Mouse (Mus musculus): ENCODE results near the gene Tor1aip1. TPM values are rescaled to one million over a fixed set of nuclear protein-coding genes. Genes with fewer than 3 reads are reported as not detected.

Gene Tor1aip1
- 16.5 TPM for polyA plus RNA-seq (2012; fragmentation: generic; extraction: Trizol)
- long read RNA-seq, experiment 1, transcript Tor1aip1-206 (11 exons, 2,723 nt): major isoform, 24 of 28 reads
- long read RNA-seq, experiment 1, partial matches to known transcripts: 2 of 28 reads
- long read RNA-seq, experiment 1, other reads (novel, unspliced or antisense): 2 of 28 reads
- long read RNA-seq, experiment 2, transcript Tor1aip1-206 (11 exons, 2,723 nt): major isoform, 94 of 99 reads
- long read RNA-seq, experiment 2, partial matches to known transcripts: 0 of 99 reads
- long read RNA-seq, experiment 2, other reads (novel, unspliced or antisense): 5 of 99 reads

DNA sequence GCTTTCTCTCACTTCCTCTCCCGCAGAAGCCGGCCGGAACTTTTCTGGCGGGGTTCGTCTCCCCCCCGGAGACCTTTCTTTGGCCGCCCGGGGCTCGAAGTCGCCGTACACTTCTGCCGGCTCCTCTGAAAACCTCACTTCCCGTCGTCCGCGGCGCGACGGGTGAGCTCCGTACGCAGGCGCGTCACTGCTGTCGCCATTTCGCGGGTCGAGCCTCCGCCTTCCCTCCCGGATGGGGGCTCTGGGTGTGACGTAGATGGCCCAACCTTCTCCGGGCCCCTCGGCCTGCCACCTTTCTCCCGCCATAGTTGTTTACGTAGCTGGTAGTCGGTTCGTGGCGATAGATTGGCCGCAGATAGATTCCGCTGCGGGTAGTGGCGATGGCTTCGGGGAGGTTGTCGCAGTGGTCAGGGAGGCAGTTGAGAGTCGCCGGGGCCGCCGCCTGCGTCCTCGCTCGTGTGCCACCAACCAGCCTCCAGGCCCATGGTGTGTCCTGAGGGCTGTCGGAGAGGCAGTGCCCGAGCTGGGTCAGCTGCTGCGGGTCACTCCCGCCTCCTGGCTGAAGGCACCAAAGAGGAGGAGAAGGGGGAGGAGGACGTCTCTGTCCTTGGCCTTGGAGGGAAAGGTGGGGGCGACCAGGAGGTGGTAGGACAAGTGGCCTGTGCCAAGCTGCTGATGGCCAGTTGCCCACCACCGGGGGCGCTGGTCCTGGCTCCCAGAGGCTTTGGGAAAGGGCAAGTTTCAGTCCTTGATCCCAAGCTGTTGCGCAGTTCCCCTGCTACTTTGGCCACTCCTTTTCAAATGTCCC lies at the start of gene Tor1aip1:
Tor1aip1 (minus strand) TSS at position 551 of the 808 bp plus-strand sequence.
- H3K27me3 ChIP-seq (ENCODE audit: control insufficient read depth, insufficient read depth, insufficient read length): no peaks in the 10 kb centered on the region
- peaks cover 45% of the 10 kb centered on the region for H3K79me3 ChIP-seq (ENCODE audit: low read depth)
- TF ChIP-seq FOSL1 (IDR thresholded peaks at IDR 0.05; ENCODE audit: insufficient read depth, low read length, poor library complexity, severe bottlenecking) (no peak), CEBPB (IDR thresholded peaks at IDR 0.05; ENCODE audit: low read depth) (peak; percentile 52), CTCF (IDR thresholded peaks at IDR 0.05; ENCODE audit: control insufficient read depth, insufficient read depth, insufficient read length) (peak; percentile 80), MAX (IDR thresholded peaks at IDR 0.05) (peak; percentile 47), MYOD1 (IDR thresholded peaks at IDR 0.05; ENCODE audit: control insufficient read depth, insufficient read length, low read depth) (no peak), MYOG (IDR thresholded peaks at IDR 0.05; ENCODE audit: control insufficient read depth, extremely low read depth, insufficient read length) (no peak), USF1 (IDR thresholded peaks at IDR 0.05; ENCODE audit: low read depth) (no peak)
- H3ac ChIP-seq (ENCODE audit: control insufficient read depth, insufficient read length, low read depth): peak within 1 kb of the TSS; percentile 97
- H3K4me3 ChIP-seq (ENCODE audit: insufficient read depth, poor library complexity, severe bottlenecking): peak within 1 kb of the TSS; percentile 71
- H3K36me3 ChIP-seq (ENCODE audit: control insufficient read depth, insufficient read depth): peaks cover 11% of the 10 kb centered on the region
- H3K79me2 ChIP-seq (ENCODE audit: control insufficient read depth, insufficient read depth): peaks cover 67% of the 10 kb centered on the region

DNA sequence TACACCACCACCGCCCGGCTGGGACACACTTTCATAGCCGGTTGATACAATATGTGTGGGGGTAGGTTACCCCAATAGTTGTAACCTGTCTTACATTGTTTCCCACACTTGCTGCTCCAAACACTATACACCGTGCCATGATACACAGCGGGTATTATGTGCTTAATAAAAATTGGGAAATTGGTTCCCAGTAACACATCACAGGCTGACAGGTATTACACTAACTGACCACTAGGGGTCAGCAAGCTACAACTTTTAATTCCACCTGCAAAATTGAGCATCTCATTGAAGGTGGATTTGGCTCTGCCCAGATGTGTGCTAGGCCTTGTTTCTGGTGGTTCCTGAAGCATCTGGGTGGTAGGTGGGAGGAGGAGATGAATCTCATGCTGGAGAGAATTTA lies 49.5 kb upstream of the Tor1aip1 start:
- H3ac ChIP-seq (ENCODE audit: control insufficient read depth, insufficient read length, low read depth): no peak overlapping the region
- H3K36me3 ChIP-seq (ENCODE audit: control insufficient read depth, insufficient read depth): no peaks in the 10 kb centered on the region
- no peaks in the 10 kb centered on the region for H3K27me3 ChIP-seq (ENCODE audit: control insufficient read depth, insufficient read depth, insufficient read length)
- no peaks in the 10 kb centered on the region for H3K79me3 ChIP-seq (ENCODE audit: low read depth)
- no peaks in the 10 kb centered on the region for H3K79me2 ChIP-seq (ENCODE audit: control insufficient read depth, insufficient read depth)
- TF ChIP-seq CTCF (IDR thresholded peaks at IDR 0.05; ENCODE audit: control insufficient read depth, insufficient read depth, insufficient read length) (no peak), CEBPB (IDR thresholded peaks at IDR 0.05; ENCODE audit: low read depth) (no peak), USF1 (IDR thresholded peaks at IDR 0.05; ENCODE audit: low read depth) (no peak)
- no peak overlapping the region for H3K4me3 ChIP-seq (ENCODE audit: insufficient read depth, poor library complexity, severe bottlenecking)

DNA sequence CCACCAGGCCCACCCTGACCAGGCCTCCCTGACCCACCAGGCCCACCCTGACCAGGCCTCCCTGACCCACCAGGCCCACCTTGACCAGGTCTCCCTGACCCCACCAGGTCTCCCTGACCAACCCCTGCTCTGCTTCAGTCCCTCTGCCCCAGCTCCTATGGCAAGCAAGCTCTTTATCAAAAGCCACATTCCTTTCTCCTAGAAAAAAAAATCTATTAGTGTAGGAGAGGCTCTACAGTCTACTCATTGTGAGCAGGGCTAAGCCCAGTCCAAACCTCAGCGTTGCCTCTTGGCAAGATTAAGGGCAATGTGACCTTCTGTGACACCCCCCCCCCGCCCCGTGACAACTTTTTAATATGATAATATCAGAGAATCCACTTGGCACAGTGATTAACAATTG lies 48.3 kb upstream of the Tor1aip1 start:
- Histone ChIP-seq H3K79me3 (ENCODE audit: low read depth) (no peaks in the 10 kb centered on the region), H3K27me3 (ENCODE audit: control insufficient read depth, insufficient read depth, insufficient read length) (no peaks in the 10 kb centered on the region), H3K36me3 (ENCODE audit: control insufficient read depth, insufficient read depth) (no peaks in the 10 kb centered on the region), H3K4me3 (ENCODE audit: insufficient read depth, poor library complexity, severe bottlenecking) (no peak overlapping the region), H3K79me2 (ENCODE audit: control insufficient read depth, insufficient read depth) (no peaks in the 10 kb centered on the region), H3ac (ENCODE audit: control insufficient read depth, insufficient read length, low read depth) (no peak overlapping the region)
- no peak for TF ChIP-seq FOSL1 (IDR thresholded peaks at IDR 0.05; ENCODE audit: insufficient read depth, low read length, poor library complexity, severe bottlenecking)
- TF ChIP-seq CEBPB (IDR thresholded peaks at IDR 0.05; ENCODE audit: low read depth): no peak
- no peak for TF ChIP-seq USF1 (IDR thresholded peaks at IDR 0.05; ENCODE audit: low read depth)

DNA sequence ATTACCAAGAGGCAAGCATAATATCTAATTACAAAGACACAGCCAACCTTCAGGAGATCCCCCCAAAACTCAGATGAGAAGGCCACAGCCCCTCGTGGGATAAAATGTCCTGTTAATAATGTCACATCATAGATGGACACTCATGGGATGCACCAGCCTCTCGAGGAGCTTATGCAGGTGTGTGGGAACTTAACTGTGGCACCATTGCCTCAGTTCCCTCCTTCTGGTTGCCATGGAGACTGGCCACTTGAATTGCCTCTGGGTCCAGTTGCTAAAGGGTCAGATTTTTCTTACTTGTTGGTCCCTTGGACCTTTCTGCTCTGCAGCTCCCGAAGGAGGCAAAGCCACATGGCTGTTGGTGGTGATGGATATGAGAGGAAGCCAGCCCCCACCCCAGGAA lies 41.4 kb upstream of the Tor1aip1 start:
- Histone ChIP-seq H3K27me3 (ENCODE audit: control insufficient read depth, insufficient read depth, insufficient read length) (no peaks in the 10 kb centered on the region), H3K4me3 (ENCODE audit: insufficient read depth, poor library complexity, severe bottlenecking) (no peak overlapping the region), H3K79me3 (ENCODE audit: low read depth) (no peaks in the 10 kb centered on the region), H3K36me3 (ENCODE audit: control insufficient read depth, insufficient read depth) (no peaks in the 10 kb centered on the region), H3K79me2 (ENCODE audit: control insufficient read depth, insufficient read depth) (no peaks in the 10 kb centered on the region), H3ac (ENCODE audit: control insufficient read depth, insufficient read length, low read depth) (no peak overlapping the region)
- TF ChIP-seq CEBPB (IDR thresholded peaks at IDR 0.05; ENCODE audit: low read depth): no peak
- TF ChIP-seq MYOD1 (IDR thresholded peaks at IDR 0.05; ENCODE audit: control insufficient read depth, insufficient read length, low read depth): no peak
- TF ChIP-seq MAX (IDR thresholded peaks at IDR 0.05): no peak
- no peak for TF ChIP-seq MYOG (IDR thresholded peaks at IDR 0.05; ENCODE audit: control insufficient read depth, extremely low read depth, insufficient read length)
- no peak for TF ChIP-seq FOSL1 (IDR thresholded peaks at IDR 0.05; ENCODE audit: insufficient read depth, low read length, poor library complexity, severe bottlenecking)
- TF ChIP-seq CTCF (IDR thresholded peaks at IDR 0.05; ENCODE audit: control insufficient read depth, insufficient read depth, insufficient read length): no peak
- TF ChIP-seq USF1 (IDR thresholded peaks at IDR 0.05; ENCODE audit: low read depth): no peak

DNA sequence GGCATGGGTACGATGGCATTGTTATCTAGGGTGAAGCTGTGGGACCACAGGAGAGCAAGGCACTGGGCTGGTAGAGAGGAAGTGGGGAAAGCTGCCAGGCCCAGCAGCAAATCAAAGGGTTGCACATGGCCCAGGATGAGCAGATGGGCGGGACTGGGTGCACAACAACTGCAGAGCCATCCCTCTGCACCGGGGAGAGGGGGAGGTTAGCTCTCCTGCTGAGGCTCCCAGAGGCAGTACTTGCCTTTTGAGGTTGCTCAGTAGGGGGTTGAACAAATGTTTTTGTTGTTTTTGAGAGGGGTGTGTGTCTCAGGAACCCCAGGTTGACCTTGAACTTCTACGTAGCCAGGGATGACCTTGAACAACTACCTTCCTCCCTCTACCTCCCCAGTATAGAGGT lies 40.2 kb upstream of the Tor1aip1 start:
- Histone ChIP-seq H3K27me3 (ENCODE audit: control insufficient read depth, insufficient read depth, insufficient read length) (no peaks in the 10 kb centered on the region), H3ac (ENCODE audit: control insufficient read depth, insufficient read length, low read depth) (no peak overlapping the region), H3K79me2 (ENCODE audit: control insufficient read depth, insufficient read depth) (no peaks in the 10 kb centered on the region), H3K36me3 (ENCODE audit: control insufficient read depth, insufficient read depth) (no peaks in the 10 kb centered on the region), H3K79me3 (ENCODE audit: low read depth) (no peaks in the 10 kb centered on the region), H3K4me3 (ENCODE audit: insufficient read depth, poor library complexity, severe bottlenecking) (no peak overlapping the region)
- no peak for TF ChIP-seq USF1 (IDR thresholded peaks at IDR 0.05; ENCODE audit: low read depth)
- TF ChIP-seq MYOD1 (IDR thresholded peaks at IDR 0.05; ENCODE audit: control insufficient read depth, insufficient read length, low read depth): no peak
- TF ChIP-seq MAX (IDR thresholded peaks at IDR 0.05): no peak
- no peak for TF ChIP-seq CEBPB (IDR thresholded peaks at IDR 0.05; ENCODE audit: low read depth)
- no peak for TF ChIP-seq CTCF (IDR thresholded peaks at IDR 0.05; ENCODE audit: control insufficient read depth, insufficient read depth, insufficient read length)
- no peak for TF ChIP-seq FOSL1 (IDR thresholded peaks at IDR 0.05; ENCODE audit: insufficient read depth, low read length, poor library complexity, severe bottlenecking)
- TF ChIP-seq MYOG (IDR thresholded peaks at IDR 0.05; ENCODE audit: control insufficient read depth, extremely low read depth, insufficient read length): no peak
